Mouse (Mus musculus) liver, embryonic 15.5 days (tissue): Measurements from ENCODE around the gene Ip6k1. TPM values are rescaled to one million over a fixed set of nuclear protein-coding genes. Genes with fewer than 3 reads are reported as not detected.
A peak's percentile ranks its signal among the peaks of the same experiment; 100 is the strongest.

Experiments
- ATAC-seq: fragments of 200-750 bp; cut with Nextera tagmentation; 2 replicates; pipeline ENCODE4 v1.8.0; 2017; ENCODE audit warnings: moderate number of reproducible peaks, mild to moderate bottlenecking, moderate library complexity; ENCODE audit not compliant: insufficient read depth
- H3K27ac ChIP-seq: fragments of 300-500 bp; sonication (generic); replicated peaks from 2 replicates; pipeline ENCODE4 v1.5.1; 2015; ENCODE audit warnings: mild to moderate bottlenecking, inconsistent platforms
- H3K27me3 ChIP-seq: fragments of 300-500 bp; sonication (generic); 2 replicates; pipeline ENCODE4 v1.6.1; 2015; ENCODE audit warnings: mild to moderate bottlenecking, inconsistent platforms
- H3K36me3 ChIP-seq: fragments of 300-500 bp; sonication (generic); replicated peaks from 2 replicates; pipeline ENCODE4 v1.6.1; 2015; ENCODE audit warnings: moderate library complexity, mild to moderate bottlenecking, inconsistent platforms
- H3K4me1 ChIP-seq: fragments of 300-500 bp; sonication (generic); replicated peaks from 2 replicates; pipeline ENCODE4 v1.6.1; 2015; ENCODE audit warnings: inconsistent platforms
- H3K4me2 ChIP-seq: fragments of 300-500 bp; sonication (generic); 2 replicates; pipeline ENCODE4 v1.6.1; 2015; ENCODE audit warnings: moderate library complexity, mild to moderate bottlenecking, inconsistent platforms
- H3K4me3 ChIP-seq: fragments of 300-500 bp; sonication (generic); replicated peaks from 2 replicates; pipeline ENCODE4 v1.5.1; 2015; ENCODE audit warnings: mild to moderate bottlenecking, inconsistent platforms
- H3K9ac ChIP-seq: fragments of 300-500 bp; sonication (generic); 2 replicates; pipeline ENCODE4 v1.6.1; 2015; ENCODE audit warnings: moderate library complexity, mild to moderate bottlenecking, inconsistent platforms
- H3K9me3 ChIP-seq: fragments of 300-500 bp; sonication (generic); replicated peaks from 2 replicates; pipeline ENCODE4 v1.6.1; 2016; ENCODE audit warnings: inconsistent platforms
- WGBS: fragments of 180-500 bp; shearing (Covaris S2); methylation state at CpG from one replicate; pipeline ENCODE4 v1.1.7; 2015; ENCODE audit warnings: mixed read lengths; ENCODE audit not compliant: insufficient replicate concordance; 5-methylcytosine and 5-hydroxymethylcytosine counted together
- polyA plus RNA-seq: library from polyadenylated mRNA; unstranded; fragments of >200 nt; fragmentation: Nextera tagmentation; extraction: Ambion mirVana; gene quantifications from 2 replicates; pipeline ENCODE4 v1.2.1, GENCODE M21; 2015

Ip6k1 gene
- polyA plus RNA-seq, 1 experiment from 2014 or later = 35.3 TPM

- Histone ChIP-seq H3K27ac (peak overlapping the region; percentile 97), H3K4me3 (peak overlapping the region; percentile 84), H3K9me3 (no peaks in the 10 kb centered on the region), H3K4me2 (peak overlapping the region; percentile 92), H3K36me3 (peaks cover 62% of the 10 kb centered on the region), H3K27me3 (no peaks in the 10 kb centered on the region), H3K4me1 (peaks cover 92% of the 10 kb centered on the region), H3K9ac (peak overlapping the region; percentile 82)
- no peak for ATAC-seq
- 15% methylated on average over 4 of the region's 4 CpGs for WGBS
Observed at GRCm38 (mm10) chr9:107983421-107983890, 18.8 kb upstream of the Ip6k1 start.

GRCm38 (mm10) chr9:107984052-107984753, 18.1 kb upstream of the Ip6k1 start:
- Histone ChIP-seq H3K9me3 (no peaks in the 10 kb centered on the region), H3K27me3 (no peaks in the 10 kb centered on the region), H3K4me3 (peak overlapping the region; percentile 84), H3K36me3 (peaks cover 55% of the 10 kb centered on the region), H3K4me2 (peak overlapping the region; percentile 92), H3K4me1 (peaks cover 85% of the 10 kb centered on the region), H3K9ac (peak overlapping the region; percentile 82), H3K27ac (peak overlapping the region; percentile 97)
- no peak for ATAC-seq
- 23% methylated on average over 19 of the region's 19 CpGs for WGBS

GRCm38 (mm10) chr9:107984754-107985055, 17.6 kb upstream of the Ip6k1 start:
- WGBS = 16% methylated on average over 9 of the region's 9 CpGs
- Histone ChIP-seq H3K4me3 (peak overlapping the region; percentile 84), H3K9ac (peak overlapping the region; percentile 82), H3K9me3 (no peaks in the 10 kb centered on the region), H3K27me3 (no peaks in the 10 kb centered on the region), H3K4me2 (peak overlapping the region; percentile 92), H3K27ac (peak overlapping the region; percentile 97), H3K36me3 (peaks cover 50% of the 10 kb centered on the region), H3K4me1 (peaks cover 81% of the 10 kb centered on the region)
- ATAC-seq = no peak

- WGBS = under 1% methylated on average over 58 of the region's 58 CpGs
- Histone ChIP-seq H3K27me3 (no peaks in the 10 kb centered on the region), H3K27ac (peak within 1 kb of the TSS; percentile 97), H3K4me1 (peaks cover 81% of the 10 kb centered on the region), H3K9me3 (no peaks in the 10 kb centered on the region), H3K4me2 (peak within 1 kb of the TSS; percentile 92), H3K4me3 (peak within 1 kb of the TSS; percentile 84), H3K9ac (peak within 1 kb of the TSS; percentile 82), H3K36me3 (peaks cover 43% of the 10 kb centered on the region)
- ATAC-seq = peak; percentile 74
Observed at GRCm38 (mm10) chr9:107985131-107986119, 16.9 kb upstream of the Ip6k1 start, which contains the start of gene Inka1. Inka1 (minus strand) TSS chr9:107985879.

GRCm38 (mm10) chr9:107986376-107986775, 15.9 kb upstream of the Ip6k1 start:
- Histone ChIP-seq H3K9ac (peak overlapping the region; percentile 82; the same call in 1 of the 2 replicates), H3K4me2 (peak overlapping the region; percentile 92), H3K4me3 (peak overlapping the region; percentile 84), H3K9me3 (no peaks in the 10 kb centered on the region), H3K36me3 (peaks cover 33% of the 10 kb centered on the region), H3K27me3 (0 out of 2 replicates have a peak, but pooled peaks cover 3% of the 10 kb centered on the region), H3K27ac (peak overlapping the region; percentile 97), H3K4me1 (peaks cover 72% of the 10 kb centered on the region)
- 1% methylated on average over 18 of the region's 18 CpGs for WGBS
- ATAC-seq = peak; percentile 8; the same call in 1 of the 2 replicates

- Histone ChIP-seq H3K4me3 (no peak overlapping the region), H3K9me3 (no peaks in the 10 kb centered on the region), H3K27me3 (0 out of 2 replicates have a peak, but pooled peaks cover 3% of the 10 kb centered on the region), H3K27ac (no peak overlapping the region), H3K9ac (no peak overlapping the region), H3K4me1 (peaks cover 57% of the 10 kb centered on the region), H3K36me3 (peaks cover 18% of the 10 kb centered on the region), H3K4me2 (no peak overlapping the region)
- WGBS = 64% methylated on average over 3 of the region's 3 CpGs
- ATAC-seq = no peak
Observed at GRCm38 (mm10) chr9:107987950-107988349, 14.4 kb upstream of the Ip6k1 start.

GRCm38 (mm10) chr9:107992197-107992596, 10.1 kb upstream of the Ip6k1 start, which contains the start of gene Cdhr4:
Cdhr4 (plus strand) TSS chr9:107992497.
- Histone ChIP-seq H3K4me3 (no peak within 1 kb of the TSS), H3K36me3 (no peaks in the 10 kb centered on the region), H3K4me1 (peaks cover 17% of the 10 kb centered on the region), H3K9ac (no peak within 1 kb of the TSS), H3K9me3 (no peaks in the 10 kb centered on the region), H3K27me3 (0 out of 2 replicates have a peak, but pooled peaks cover 3% of the 10 kb centered on the region), H3K27ac (no peak within 1 kb of the TSS), H3K4me2 (no peak within 1 kb of the TSS)
- WGBS = 70% methylated on average over 2 of the region's 2 CpGs
- ATAC-seq = no peak

- no peak overlapping the region for H3K4me2 ChIP-seq
- H3K4me3 ChIP-seq = no peak overlapping the region
- H3K9me3 ChIP-seq = no peaks in the 10 kb centered on the region
- H3K27ac ChIP-seq = no peak overlapping the region
- WGBS = 77% methylated on average over 11 of the region's 11 CpGs
- no peak overlapping the region for H3K9ac ChIP-seq
- H3K27me3 ChIP-seq = 0 out of 2 replicates have a peak, but pooled peaks cover 3% of the 10 kb centered on the region
- H3K36me3 ChIP-seq = no peaks in the 10 kb centered on the region
- H3K4me1 ChIP-seq = peaks cover 11% of the 10 kb centered on the region
- no peak for ATAC-seq
Observed at GRCm38 (mm10) chr9:107993013-107993412, 9.3 kb upstream of the Ip6k1 start.

GRCm38 (mm10) chr9:107994464-107994863, 7.8 kb upstream of the Ip6k1 start:
- H3K4me2 ChIP-seq = no peak overlapping the region
- H3K9me3 ChIP-seq = no peaks in the 10 kb centered on the region
- 0 out of 2 replicates have a peak, but pooled peaks cover 3% of the 10 kb centered on the region for H3K27me3 ChIP-seq
- H3K27ac ChIP-seq = 0 out of 2 replicates have a peak overlapping the region, but pooled peaks have one; percentile 0
- H3K4me3 ChIP-seq = no peak overlapping the region
- H3K9ac ChIP-seq = no peak overlapping the region
- WGBS = 15% methylated on average over 2 of the region's 2 CpGs
- no peaks in the 10 kb centered on the region for H3K36me3 ChIP-seq
- H3K4me1 ChIP-seq = peaks cover 9% of the 10 kb centered on the region
- ATAC-seq = no peak

GRCm38 (mm10) chr9:107995513-107995912, 6.8 kb upstream of the Ip6k1 start:
- no peaks in the 10 kb centered on the region for H3K9me3 ChIP-seq
- 86% methylated on average over 21 of the region's 21 CpGs for WGBS
- no peaks in the 10 kb centered on the region for H3K36me3 ChIP-seq
- H3K27ac ChIP-seq = no peak overlapping the region
- H3K4me1 ChIP-seq = 0 out of 2 replicates have a peak, but pooled peaks cover 2% of the 10 kb centered on the region
- no peak for ATAC-seq
- no peak overlapping the region for H3K4me2 ChIP-seq
- no peak overlapping the region for H3K4me3 ChIP-seq
- H3K9ac ChIP-seq = no peak overlapping the region
- H3K27me3 ChIP-seq = 0 out of 2 replicates have a peak, but pooled peaks cover 3% of the 10 kb centered on the region
